Mouse (Mus musculus): ENCODE measurements around the gene Krtap4-2.
"Not testable (repeated sequence)": the region's sequence is repeated elsewhere in the genome, so short reads cannot be mapped to it uniquely, and the experiment has no call there.

Krtap4-2 gene

DNA sequence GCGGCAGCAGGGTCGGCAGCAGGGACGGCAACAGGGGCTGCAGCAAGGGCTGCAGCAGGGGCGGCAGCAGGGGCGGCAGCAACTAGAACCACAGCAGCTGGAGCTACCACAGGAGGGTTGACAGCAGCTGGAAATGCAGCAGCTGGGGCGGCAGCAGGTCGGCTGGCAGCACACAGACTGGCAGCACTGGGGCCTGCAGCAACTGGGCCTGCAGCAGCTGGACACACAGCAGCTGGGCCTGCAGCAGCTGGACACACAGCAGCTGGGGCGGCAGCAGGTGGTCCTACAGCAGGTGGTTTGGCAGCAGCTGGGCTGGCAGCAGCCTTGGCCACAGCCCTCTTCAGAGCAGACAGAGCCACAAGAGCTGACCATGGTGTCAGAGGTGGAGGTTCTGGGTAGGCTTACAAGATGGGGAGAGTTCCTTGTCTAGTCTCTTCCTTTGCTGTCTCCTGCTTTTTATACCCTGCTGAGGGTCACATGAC is at the start of gene Krtap4-2:
Gene Krtap4-2 (minus strand): TSS at position 432 of the 482 bp plus-strand sequence.
- in situ Hi-C loops (cut with MboI; ENCODE audit: low sequenced_read_pairs): no loop called here

DNA sequence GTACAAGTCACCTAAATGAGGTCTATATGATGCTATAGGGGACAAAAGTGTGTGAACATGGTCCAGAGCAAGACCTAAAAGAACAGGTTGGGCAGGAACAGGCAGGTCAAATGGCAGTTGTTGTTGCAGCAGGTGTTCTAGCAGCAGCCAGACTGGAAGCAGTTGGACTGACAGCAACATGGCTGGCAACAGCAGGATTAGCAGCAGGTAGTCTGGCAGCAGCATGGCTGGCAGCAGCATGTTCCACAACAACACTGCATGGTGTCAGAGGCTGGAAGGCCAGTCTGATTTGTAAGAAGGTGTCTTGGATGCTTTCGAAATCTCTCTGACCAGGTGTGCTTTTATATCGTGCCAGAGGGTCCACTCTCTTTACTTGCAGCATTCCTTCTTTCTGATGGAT is 48.6 kb upstream of the Krtap4-2 start:
- in situ Hi-C loops (cut with MboI; ENCODE audit: low sequenced_read_pairs): no loop called here

DNA sequence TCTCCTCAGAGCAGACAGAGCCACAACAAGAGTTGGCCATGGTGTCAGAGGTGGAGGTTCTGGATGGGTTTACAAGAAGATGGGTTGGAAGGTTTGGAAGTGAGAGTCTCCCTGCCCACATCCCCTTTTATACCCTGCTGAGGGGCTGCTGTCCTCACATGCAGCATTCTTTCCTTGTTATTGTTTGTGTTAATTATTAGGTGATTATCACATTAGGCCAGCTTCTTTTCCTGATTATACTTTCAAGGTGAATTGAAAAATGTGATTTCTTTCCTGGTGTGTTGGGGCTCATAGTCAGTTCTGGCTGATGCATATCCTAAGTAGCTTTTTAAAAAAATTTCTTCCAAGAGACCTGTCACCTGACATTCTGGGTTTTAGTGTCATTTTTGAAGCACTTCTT is 31.0 kb upstream of the Krtap4-2 start, which contains the start of gene Krtap4-6:
Gene Krtap4-6 (minus strand): TSS at position 101 of the 400 bp plus-strand sequence.
- in situ Hi-C loops (cut with MboI; ENCODE audit: low sequenced_read_pairs): no loop called here

DNA sequence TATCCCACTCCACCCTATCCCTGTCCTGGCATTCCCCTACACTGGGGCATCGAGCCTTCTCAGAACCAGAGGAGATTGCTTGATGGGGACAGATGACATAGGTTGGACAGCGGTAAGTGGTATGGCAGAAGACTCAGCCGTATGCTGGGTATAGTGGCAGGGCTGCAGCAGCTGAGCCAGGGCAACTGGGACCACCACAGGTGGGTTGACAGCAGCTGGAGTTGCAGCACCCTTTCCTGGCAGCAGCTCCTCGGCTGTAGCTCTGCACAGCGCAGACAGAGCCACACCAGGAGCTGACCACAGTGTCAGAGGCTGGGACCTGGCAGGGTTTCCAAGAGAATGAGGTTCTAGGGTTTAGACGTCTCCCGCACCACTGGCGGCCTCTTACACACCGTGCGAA is 27.9 kb upstream of the Krtap4-2 start:
- in situ Hi-C loops (cut with MboI; ENCODE audit: low sequenced_read_pairs): no loop called here

DNA sequence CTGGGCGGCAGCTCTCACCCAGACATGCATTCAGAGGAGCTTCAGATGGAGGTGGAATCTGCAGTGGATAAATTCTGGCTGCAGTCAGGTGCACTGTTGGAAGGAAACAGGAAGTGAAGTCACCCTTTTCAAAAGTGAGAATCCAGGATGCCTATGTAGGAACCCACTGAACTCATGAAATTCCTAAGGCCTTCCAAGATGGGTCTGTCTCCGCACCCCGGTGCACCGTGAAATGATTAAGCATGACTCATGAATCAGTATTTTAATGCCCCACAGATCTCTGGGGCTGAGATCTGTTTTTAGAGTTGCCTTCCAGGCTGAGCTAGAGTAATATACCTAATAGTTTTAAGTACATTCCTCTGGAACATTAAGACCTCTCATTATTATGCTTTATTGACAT is 24.4 kb upstream of the Krtap4-2 start:
- in situ Hi-C loops (cut with MboI; ENCODE audit: low sequenced_read_pairs): no loop called here

DNA sequence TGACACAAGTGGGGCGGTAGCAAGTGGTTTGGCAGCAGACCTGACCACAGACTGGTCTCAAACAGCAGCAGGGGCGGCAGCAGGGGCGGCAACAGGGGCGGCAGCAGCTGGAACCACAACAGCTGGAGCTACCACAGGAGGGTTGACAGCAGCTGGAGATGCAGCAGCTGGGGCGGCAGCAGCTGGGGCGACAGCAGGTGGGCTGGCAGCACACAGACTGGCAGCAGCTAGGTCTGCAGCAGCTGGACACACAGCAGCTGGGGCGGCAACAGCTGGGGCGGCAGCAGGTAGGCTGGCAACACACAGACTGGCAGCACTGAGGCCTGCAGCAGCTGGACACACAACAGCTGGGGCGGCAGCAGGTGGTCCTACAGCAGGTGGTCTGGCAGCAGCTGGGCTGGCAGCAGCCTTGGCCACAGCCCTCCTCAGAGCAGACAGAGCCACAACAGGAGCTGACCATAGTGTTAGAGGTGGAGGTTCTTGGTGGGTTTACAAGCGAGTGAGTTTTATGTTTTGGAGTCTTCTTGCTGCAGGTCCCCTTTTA is 23.7 kb upstream of the Krtap4-2 start, which contains the start of gene Gm11563:
Gene Gm11563 (minus strand): TSS at position 494 of the 544 bp plus-strand sequence.
- in situ Hi-C loops (cut with MboI; ENCODE audit: low sequenced_read_pairs): not testable (repeated sequence)

DNA sequence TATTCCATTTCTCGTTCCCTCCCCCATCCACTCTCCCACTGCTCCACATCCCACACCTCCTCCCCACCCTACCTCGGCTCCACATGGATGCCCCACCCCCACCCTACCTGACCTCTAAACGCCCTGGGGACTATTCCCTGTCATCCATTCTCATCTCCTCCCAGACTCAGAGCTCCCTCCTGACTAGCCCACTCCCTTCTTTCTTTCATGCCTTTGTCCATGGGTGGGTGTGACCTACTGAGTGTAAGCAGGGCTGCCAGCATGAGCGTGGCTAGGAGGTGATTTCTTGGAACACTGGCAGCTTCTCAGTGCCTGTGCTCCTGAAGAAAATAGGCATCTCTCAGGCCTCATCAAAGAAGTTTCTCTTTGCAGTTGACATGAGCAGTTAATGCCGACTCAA is 22.2 kb upstream of the Krtap4-2 start:
- in situ Hi-C loops (cut with MboI; ENCODE audit: low sequenced_read_pairs): no loop called here

DNA sequence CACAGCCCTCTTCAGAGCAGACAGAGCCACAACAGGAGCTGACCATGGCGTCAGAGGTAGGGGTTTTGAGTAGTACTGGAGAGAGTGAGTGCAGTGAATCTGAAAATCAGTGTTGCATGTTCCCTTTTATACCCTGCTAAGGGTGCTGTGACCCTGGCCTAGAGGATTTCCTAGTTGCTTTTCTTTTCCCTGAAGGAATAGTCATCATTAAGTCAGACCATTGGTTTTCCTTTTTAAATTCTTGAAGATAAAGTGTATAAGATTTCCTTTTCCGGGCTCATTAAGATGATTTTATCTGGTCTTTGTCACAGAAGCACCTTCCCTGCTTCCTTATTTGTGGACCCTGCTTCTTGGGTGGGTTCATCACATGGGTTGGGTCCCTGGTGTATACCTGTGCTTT is 15.3 kb upstream of the Krtap4-2 start, which contains the start of gene Gm11555:
Gene Gm11555 (minus strand): TSS at position 101 of the 400 bp plus-strand sequence.
- in situ Hi-C loops (cut with MboI; ENCODE audit: low sequenced_read_pairs): no loop called here

DNA sequence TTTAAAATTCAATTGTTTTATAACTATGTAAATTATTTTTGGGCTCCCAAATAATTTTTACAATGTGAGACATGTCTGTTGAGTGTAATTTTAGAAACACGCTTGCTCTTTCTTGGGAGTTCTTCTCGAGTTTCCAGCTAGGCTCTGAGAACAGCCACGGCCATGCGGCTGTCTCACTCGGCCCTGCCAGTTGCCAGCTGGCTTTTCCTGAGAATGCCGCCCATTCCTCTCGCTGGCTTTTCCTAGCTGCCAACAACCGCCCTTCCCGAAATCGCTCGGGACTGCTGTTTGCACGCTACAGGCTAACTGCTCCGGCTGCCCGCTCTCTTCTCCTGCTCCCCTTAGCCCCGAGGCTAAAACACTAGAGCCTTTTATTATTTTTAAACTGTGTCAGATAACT is 11.6 kb upstream of the Krtap4-2 start:
- in situ Hi-C loops (cut with MboI; ENCODE audit: low sequenced_read_pairs): no loop called here

DNA sequence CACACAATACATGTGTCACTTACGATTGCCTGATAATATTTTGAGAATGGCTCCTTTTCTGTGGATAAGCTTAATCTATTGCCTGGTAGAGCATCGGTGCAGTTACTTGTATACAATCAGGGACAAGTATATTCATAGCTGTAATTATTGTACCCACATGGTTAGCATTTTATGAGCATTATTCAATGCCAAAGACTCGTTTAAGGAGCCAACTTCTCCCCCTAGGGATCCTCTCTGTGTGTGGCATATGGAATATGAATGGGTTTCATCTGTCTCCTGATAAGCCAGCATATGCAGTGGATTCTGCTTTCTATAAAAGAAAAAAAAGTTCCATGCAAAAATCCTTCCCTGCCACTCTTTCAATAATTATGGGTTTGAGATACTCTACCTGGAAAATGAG is 9.5 kb upstream of the Krtap4-2 start:
- in situ Hi-C loops (cut with MboI; ENCODE audit: low sequenced_read_pairs): no loop called here

DNA sequence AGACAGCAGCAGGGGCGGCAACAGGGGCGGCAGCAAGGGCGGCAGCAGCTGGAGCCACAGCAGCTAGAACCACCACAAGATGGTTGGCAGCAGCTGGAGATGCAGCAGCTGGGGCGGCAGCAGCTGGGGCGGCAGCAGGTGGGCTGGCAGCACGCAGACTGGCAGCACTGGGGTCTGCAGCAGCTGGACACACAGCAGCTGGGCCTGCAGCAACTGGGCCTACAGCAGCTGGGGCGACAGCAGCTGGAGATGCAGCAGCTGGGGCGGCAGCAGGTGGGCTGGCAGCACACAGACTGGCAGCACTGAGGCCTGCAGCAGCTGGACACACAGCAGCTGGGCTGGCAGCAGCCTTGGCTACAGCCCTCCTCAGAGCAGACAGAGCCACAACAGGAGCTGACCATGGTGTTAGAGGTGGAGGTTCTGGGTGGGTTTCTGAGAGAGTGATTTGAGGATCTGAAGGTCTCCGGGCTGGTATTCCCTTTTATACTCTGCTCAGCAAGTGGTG is 8.8 kb upstream of the Krtap4-2 start, which contains the start of gene Krtap4-7:
Gene Krtap4-7 (minus strand): TSS at position 455 of the 505 bp plus-strand sequence.
- in situ Hi-C loops (cut with MboI; ENCODE audit: low sequenced_read_pairs): not testable (repeated sequence)

DNA sequence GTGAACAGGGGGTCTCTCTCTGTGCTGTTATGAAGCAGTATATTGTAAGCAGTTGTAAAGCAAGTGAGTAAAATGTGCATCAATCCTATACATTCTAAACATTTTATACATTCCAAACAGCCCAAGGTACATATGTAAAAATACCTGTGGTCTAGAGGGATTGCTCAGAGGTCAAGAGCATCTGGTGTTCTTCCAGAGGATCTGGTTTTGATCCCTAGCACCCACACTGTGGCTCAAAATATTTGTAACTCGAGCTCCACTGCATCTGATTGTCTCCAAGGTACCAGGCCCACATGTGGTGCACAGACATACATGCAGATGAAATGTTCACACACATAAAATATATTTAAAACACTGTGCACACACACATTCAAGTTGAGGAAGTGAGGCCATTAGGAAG is 6.0 kb upstream of the Krtap4-2 start:
- in situ Hi-C loops (cut with MboI; ENCODE audit: low sequenced_read_pairs): no loop called here

DNA sequence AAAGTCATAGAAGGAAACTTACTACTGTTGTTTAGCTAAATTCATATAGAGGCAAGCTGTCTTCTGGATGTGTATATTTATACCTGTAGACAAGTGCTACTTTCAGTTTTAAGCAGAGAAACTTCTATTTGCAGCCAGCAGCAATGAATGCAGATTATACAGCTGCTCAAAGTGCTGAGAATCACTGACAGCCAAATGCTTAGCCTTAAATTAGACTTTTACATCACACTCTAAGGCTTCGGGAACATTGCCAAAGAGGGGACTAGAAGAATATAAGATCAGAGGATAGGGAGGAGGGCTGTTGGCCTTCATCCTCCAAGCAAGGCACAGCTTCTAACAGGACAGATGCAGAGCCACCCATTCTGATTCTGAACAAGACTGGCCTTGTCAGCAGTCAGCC is 2.2 kb upstream of the Krtap4-2 start:
- in situ Hi-C loops (cut with MboI; ENCODE audit: low sequenced_read_pairs): no loop called here

DNA sequence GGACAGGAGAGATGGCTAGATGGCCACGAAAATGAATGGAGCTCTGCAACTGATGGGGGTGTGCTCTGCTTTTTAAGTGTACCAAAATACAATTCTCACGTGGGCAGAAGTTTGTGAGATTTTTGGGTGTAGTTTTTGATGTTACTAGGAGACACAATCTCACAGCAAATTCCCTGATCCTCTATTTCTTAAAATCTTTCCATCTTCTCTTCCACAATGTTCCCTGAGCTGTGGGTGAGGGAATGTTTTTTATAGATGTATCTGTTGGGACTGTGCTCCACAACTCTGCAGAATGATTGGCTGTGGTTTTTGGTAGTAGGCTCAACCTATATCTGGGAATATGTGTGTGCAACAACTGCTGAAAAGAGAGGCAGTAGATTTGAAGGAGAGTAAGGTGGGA is 1.6 kb downstream of the Krtap4-2 start:
- in situ Hi-C loops (cut with MboI; ENCODE audit: low sequenced_read_pairs): no loop called here

DNA sequence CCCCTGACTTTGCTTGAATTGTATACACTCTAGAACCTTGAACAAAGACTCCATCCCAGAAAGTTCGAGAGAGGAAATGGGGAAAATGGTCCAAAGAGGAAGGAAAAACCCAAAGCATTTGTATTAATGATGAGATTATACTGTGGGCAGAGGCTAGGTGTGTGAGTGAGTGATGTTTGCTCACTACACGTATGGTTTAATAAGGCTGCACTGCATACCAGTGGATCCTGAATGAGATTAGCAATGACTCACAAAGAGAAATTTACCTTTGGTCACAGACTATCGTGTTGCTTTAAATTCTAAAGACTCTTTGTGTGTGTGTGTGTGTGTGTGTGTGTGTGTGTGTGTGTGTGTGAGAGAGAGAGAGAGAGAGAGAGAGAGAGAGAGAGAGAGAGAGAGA is 4.0 kb downstream of the Krtap4-2 start:
- in situ Hi-C loops (cut with MboI; ENCODE audit: low sequenced_read_pairs): no loop called here

DNA sequence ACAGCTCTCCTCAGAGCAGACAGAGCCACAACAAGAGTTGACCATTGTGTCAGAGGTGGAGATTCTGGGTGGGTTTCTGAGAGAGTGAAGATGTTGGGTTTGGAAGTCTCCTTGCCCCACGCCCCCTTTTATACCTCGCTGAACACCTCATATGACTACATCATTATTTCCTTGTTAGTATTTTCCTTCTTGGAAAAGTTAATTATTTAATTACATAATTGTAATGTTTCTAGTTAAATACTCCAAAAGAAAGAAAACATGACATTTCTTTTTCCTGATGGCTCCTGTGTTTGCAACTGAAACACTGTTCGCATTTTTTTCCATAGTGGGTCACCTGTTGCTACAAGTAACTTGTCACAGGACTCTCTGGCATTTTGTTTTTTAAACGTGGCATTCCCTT is 6.7 kb downstream of the Krtap4-2 start, which contains the start of gene Krtap4-1:
Gene Krtap4-1 (minus strand): TSS at position 101 of the 400 bp plus-strand sequence.
- in situ Hi-C loops (cut with MboI; ENCODE audit: low sequenced_read_pairs): no loop called here

DNA sequence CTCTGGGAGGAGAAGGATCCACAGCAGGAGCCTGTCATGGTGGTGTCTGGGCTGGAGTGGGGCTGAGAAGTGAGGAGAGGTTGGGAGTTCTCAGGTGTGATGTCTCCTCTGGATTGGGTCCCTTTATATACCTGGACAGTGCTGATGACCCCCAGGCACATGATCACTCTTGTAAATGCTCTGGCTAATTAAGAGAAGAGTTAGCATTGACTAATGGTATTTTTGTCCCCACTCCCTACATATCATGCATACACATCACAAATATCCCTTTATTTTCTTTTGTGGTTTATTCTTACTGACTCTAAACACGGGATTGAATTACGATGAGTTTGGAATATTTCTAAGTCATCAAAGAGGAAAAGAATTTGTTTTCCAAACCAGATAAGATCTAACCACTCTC is 14.5 kb downstream of the Krtap4-2 start, which contains the start of gene Gm11562:
Gene Gm11562 (minus strand): TSS at position 101 of the 400 bp plus-strand sequence.
- in situ Hi-C loops (cut with MboI; ENCODE audit: low sequenced_read_pairs): no loop called here

DNA sequence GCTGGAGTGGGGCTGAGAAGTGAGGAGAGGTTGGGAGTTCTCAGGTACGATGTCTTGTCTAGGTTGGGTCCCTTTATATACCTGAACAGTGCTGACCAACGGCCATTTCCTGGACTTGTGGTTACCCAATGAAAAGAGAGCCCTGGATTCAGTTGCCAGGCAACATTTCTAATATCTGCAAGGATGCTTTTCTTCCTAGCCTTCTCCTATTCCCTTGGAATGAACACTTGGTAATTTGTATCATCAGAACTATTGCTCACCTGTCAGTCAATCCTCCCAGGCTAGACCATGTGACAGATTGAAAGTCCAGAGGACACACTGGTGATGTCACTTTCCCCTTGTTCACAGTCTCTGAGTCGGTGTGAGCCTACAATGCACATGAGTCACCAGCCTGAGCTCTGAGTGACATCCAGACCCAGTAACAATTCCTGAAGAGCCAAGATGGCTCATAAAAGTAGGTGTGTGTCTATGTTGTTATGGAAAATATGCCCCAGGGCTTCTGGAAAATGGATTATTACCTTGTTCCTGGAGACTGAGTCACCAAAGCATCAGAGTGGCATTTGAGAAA is 20.0 kb downstream of the Krtap4-2 start, which contains the start of gene Krtap2-4:
Gene Krtap2-4 (minus strand): TSS at position 51 of the 568 bp plus-strand sequence.
- in situ Hi-C loops (cut with MboI; ENCODE audit: low sequenced_read_pairs): no loop called here

DNA sequence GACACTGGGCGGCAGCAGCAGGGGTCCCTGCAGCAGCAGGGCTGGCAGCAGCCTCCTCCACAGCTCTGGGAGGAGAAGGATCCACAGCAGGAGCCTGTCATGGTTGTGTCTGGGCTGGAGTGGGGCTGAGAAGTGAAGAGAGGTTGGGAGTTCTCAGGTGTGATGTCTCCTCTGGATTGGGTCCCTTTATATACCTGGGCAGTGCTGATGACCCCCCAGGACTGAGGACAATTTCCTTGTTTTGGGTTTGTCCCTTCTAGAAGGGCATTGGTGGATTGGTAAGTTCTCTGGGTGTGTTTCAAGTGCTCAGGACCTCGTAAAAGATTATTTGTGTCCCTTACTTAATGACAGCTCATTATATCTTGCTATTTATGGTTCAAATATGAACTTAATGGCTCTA is 24.8 kb downstream of the Krtap4-2 start, which contains the start of gene Gm11937:
Gene Gm11937 (minus strand): TSS at position 101 of the 400 bp plus-strand sequence.
- in situ Hi-C loops (cut with MboI; ENCODE audit: low sequenced_read_pairs): not testable (repeated sequence)

DNA sequence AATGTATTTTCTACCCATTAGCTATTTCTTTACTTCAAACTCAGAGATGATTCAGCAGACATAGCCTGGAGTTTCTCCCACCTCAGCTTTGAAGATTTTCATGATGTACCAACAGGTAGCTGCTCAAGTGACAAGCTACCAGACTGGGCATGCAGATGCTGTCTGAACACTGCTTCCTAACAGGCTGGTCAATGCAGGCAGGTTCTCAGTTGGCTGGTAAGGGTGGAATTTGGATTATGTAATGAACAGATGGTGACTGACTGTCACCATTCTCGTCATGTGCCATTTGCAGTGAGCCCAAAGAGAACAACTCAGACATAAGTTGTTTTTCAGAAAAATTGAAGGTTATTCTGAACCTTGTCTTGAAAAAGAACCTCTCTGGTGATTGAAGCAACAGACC is 25.8 kb downstream of the Krtap4-2 start:
- in situ Hi-C loops (cut with MboI; ENCODE audit: low sequenced_read_pairs): no loop called here

DNA sequence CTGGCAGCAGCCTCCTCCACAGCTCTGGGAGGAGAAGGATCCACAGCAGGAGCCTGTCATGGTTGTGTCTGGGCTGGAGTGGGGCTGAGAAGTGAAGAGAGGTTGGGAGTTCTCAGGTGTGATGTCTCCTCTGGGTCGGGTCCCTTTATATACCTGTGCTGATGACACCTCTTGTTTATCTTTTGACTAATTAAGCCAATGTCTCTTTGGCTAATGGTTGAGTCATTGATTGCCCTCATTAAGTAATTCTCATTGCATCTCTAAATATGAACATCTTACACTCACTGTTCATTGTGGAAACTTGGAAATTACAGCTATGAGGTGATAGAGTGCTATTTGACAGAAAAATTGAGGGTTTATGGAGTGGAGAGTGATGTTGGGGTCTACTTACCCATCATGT is 31.7 kb downstream of the Krtap4-2 start, which contains the start of gene Gm11938:
Gene Gm11938 (minus strand): TSS at position 101 of the 400 bp plus-strand sequence.
- in situ Hi-C loops (cut with MboI; ENCODE audit: low sequenced_read_pairs): not testable (repeated sequence)

DNA sequence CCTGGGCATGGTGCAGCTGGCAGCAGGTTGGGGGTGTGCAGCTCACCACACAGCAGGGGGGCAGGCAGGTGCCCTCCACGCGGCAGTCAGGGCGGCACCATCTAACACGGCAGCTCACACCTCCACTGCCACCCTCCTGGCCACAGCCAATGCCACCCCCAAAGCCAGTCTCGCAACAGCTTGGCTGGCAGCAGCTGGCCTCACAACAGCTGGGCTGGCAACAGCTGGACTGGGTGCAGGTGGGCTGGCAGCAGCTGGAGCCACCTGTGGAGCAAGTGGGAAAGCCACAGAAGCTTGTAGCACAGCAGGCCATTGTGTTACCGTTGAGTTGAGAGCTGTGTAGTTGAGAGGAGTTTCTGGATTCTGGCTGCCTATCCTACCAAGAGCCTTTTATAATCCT is 37.1 kb downstream of the Krtap4-2 start, which contains the start of gene Krtap9-3:
Gene Krtap9-3 (minus strand): TSS at position 364 of the 400 bp plus-strand sequence.
- in situ Hi-C loops (cut with MboI; ENCODE audit: low sequenced_read_pairs): not testable (repeated sequence)
